Mouse (Mus musculus) neural tube, embryonic 12.5 days (tissue): Measurements from ENCODE around the gene Vmn1r165. TPM values are rescaled to one million over a fixed set of nuclear protein-coding genes. Genes with fewer than 3 reads are reported as not detected.
"Not testable (repeated sequence)": the region's sequence is repeated elsewhere in the genome, so short reads cannot be mapped to it uniquely, and the experiment has no call there.

ENCODE experiments used
- ATAC-seq: fragments of 200-750 bp; cut with Nextera tagmentation; 2 replicates; pipeline ENCODE4 v1.8.0; 2017; ENCODE audit warnings: low read depth, mild to moderate bottlenecking, moderate TSS enrichment, moderate library complexity; ENCODE audit not compliant: low FRiP score
- H3K27ac ChIP-seq: fragments of 300-500 bp; sonication (generic); 2 replicates; pipeline ENCODE4 v1.5.1; 2016
- H3K27me3 ChIP-seq: fragments of 300-500 bp; sonication (generic); replicated peaks from 2 replicates; pipeline ENCODE4 v1.6.1; 2016; ENCODE audit warnings: mild to moderate bottlenecking
- H3K36me3 ChIP-seq: fragments of 300-500 bp; sonication (generic); 2 replicates; pipeline ENCODE4 v1.6.1; 2016; ENCODE audit warnings: mild to moderate bottlenecking
- H3K4me1 ChIP-seq: fragments of 300-500 bp; sonication (generic); 2 replicates; pipeline ENCODE4 v1.6.1; 2016
- H3K4me2 ChIP-seq: fragments of 300-500 bp; sonication (generic); replicated peaks from 2 replicates; pipeline ENCODE4 v1.6.1; 2016; ENCODE audit warnings: mild to moderate bottlenecking
- H3K4me3 ChIP-seq: fragments of 300-500 bp; sonication (generic); 2 replicates; pipeline ENCODE4 v1.5.1; 2016
- H3K9ac ChIP-seq: fragments of 300-500 bp; sonication (generic); 2 replicates; pipeline ENCODE4 v1.6.1; 2016; ENCODE audit warnings: mild to moderate bottlenecking
- H3K9me3 ChIP-seq: fragments of 300-500 bp; sonication (generic); 2 replicates; pipeline ENCODE4 v1.6.1; 2016; ENCODE audit warnings: mild to moderate bottlenecking
- WGBS: fragments of 180-500 bp; shearing (Covaris S2); methylation state at CpG from one replicate; pipeline ENCODE4 v1.1.7; 2016; 5-methylcytosine and 5-hydroxymethylcytosine counted together
- polyA plus RNA-seq: library from polyadenylated mRNA; unstranded; fragments of >200 nt; fragmentation: Nextera tagmentation; extraction: Ambion mirVana; gene quantifications from 2 replicates; pipeline ENCODE4 v1.2.1, GENCODE M21; 2016

Gene Vmn1r165
- not detected in 2 replicates for polyA plus RNA-seq

GRCm38 (mm10) chr7:23217032-23217431, at the start of gene Vmn1r165:
Gene Vmn1r165 (plus strand): TSS chr7:23217332.
- ATAC-seq, H3K9me3 ChIP-seq, H3K4me1 ChIP-seq, H3K4me2 ChIP-seq, H3K36me3 ChIP-seq, H3K4me3 ChIP-seq, H3K27me3 ChIP-seq, H3K27ac ChIP-seq, H3K9ac ChIP-seq: not testable (repeated sequence)
- no CpG with 5 or more reads among the region's 3 CpGs for WGBS

DNA sequence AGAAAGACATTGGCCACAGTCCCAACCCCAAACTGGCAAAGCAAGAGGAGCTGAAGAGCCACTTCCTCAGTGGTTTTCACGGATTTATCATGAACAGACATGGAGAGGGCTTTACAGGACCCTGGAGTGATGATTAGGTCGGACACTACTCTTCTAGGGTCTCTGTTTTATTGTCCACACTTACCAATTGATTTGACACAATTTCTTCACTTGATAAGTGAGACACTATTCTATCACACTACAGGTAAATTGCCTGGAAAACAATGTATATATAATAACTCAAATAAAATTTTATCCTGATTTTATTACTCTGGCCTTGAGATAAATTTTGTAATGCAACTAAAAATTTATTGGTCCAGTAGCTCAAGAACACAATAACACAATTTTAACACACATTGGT, 34.5 kb downstream of the Vmn1r165 start, which contains the start of gene Vmn1r166:
TSS of gene Vmn1r166 (minus strand) at position 101 of the 400 bp plus-strand sequence.
- WGBS: no CpG with 5 or more reads among the region's 2 CpGs
- not testable (repeated sequence) for H3K27me3 ChIP-seq, H3K9ac ChIP-seq, H3K27ac ChIP-seq, H3K4me1 ChIP-seq, H3K9me3 ChIP-seq, H3K4me3 ChIP-seq, H3K36me3 ChIP-seq, H3K4me2 ChIP-seq, ATAC-seq

Other genes with a start within 250 kb of the Vmn1r165 start
- not detected in 2 replicates for gene Gm4214, start 232.7 kb upstream of the Vmn1r165 start, polyA plus RNA-seq
- not detected in 2 replicates for gene Gm4216, start 197.4 kb upstream of the Vmn1r165 start, polyA plus RNA-seq
- gene Vmn1r163, start 161.8 kb upstream of the Vmn1r165 start, polyA plus RNA-seq: not detected in 2 replicates
- not detected in 2 replicates for gene Gm8720, start 149.9 kb upstream of the Vmn1r165 start, polyA plus RNA-seq
- gene Gm10662, start 72.9 kb upstream of the Vmn1r165 start, polyA plus RNA-seq: not detected in 2 replicates
- gene Vmn1r166, start 34.4 kb downstream of the Vmn1r165 start, polyA plus RNA-seq: not detected in 2 replicates
- not detected in 2 replicates for gene Gm6902, start 61.6 kb downstream of the Vmn1r165 start, polyA plus RNA-seq
- gene Nlrp4e, start 83.9 kb downstream of the Vmn1r165 start, polyA plus RNA-seq: not detected in 2 replicates
- not detected in 2 replicates for gene Nlrp5, start 168.6 kb downstream of the Vmn1r165 start, polyA plus RNA-seq